Mouse (Mus musculus) liver, embryonic 15.5 days (tissue): Measurements from ENCODE around the gene Olfr826. TPM values are rescaled to one million over a fixed set of nuclear protein-coding genes. Genes with fewer than 3 reads are reported as not detected.
"Not testable (repeated sequence)": the region's sequence is repeated elsewhere in the genome, so short reads cannot be mapped to it uniquely, and the experiment has no call there.

Experiments used
- ATAC-seq: fragments of 200-750 bp; cut with Nextera tagmentation; 2 replicates; pipeline ENCODE4 v1.8.0; 2017; ENCODE audit warnings: moderate number of reproducible peaks, mild to moderate bottlenecking, moderate library complexity; ENCODE audit not compliant: insufficient read depth
- H3K27ac ChIP-seq: fragments of 300-500 bp; sonication (generic); replicated peaks from 2 replicates; pipeline ENCODE4 v1.5.1; 2015; ENCODE audit warnings: mild to moderate bottlenecking, inconsistent platforms
- H3K27me3 ChIP-seq: fragments of 300-500 bp; sonication (generic); 2 replicates; pipeline ENCODE4 v1.6.1; 2015; ENCODE audit warnings: mild to moderate bottlenecking, inconsistent platforms
- H3K36me3 ChIP-seq: fragments of 300-500 bp; sonication (generic); replicated peaks from 2 replicates; pipeline ENCODE4 v1.6.1; 2015; ENCODE audit warnings: moderate library complexity, mild to moderate bottlenecking, inconsistent platforms
- H3K4me1 ChIP-seq: fragments of 300-500 bp; sonication (generic); replicated peaks from 2 replicates; pipeline ENCODE4 v1.6.1; 2015; ENCODE audit warnings: inconsistent platforms
- H3K4me2 ChIP-seq: fragments of 300-500 bp; sonication (generic); 2 replicates; pipeline ENCODE4 v1.6.1; 2015; ENCODE audit warnings: moderate library complexity, mild to moderate bottlenecking, inconsistent platforms
- H3K4me3 ChIP-seq: fragments of 300-500 bp; sonication (generic); replicated peaks from 2 replicates; pipeline ENCODE4 v1.5.1; 2015; ENCODE audit warnings: mild to moderate bottlenecking, inconsistent platforms
- H3K9ac ChIP-seq: fragments of 300-500 bp; sonication (generic); 2 replicates; pipeline ENCODE4 v1.6.1; 2015; ENCODE audit warnings: moderate library complexity, mild to moderate bottlenecking, inconsistent platforms
- H3K9me3 ChIP-seq: fragments of 300-500 bp; sonication (generic); replicated peaks from 2 replicates; pipeline ENCODE4 v1.6.1; 2016; ENCODE audit warnings: inconsistent platforms
- WGBS: fragments of 180-500 bp; shearing (Covaris S2); methylation state at CpG from one replicate; pipeline ENCODE4 v1.1.7; 2015; ENCODE audit warnings: mixed read lengths; ENCODE audit not compliant: insufficient replicate concordance; 5-methylcytosine and 5-hydroxymethylcytosine counted together
- polyA plus RNA-seq: library from polyadenylated mRNA; unstranded; fragments of >200 nt; fragmentation: Nextera tagmentation; extraction: Ambion mirVana; gene quantifications from 2 replicates; pipeline ENCODE4 v1.2.1, GENCODE M21; 2015

Olfr826 gene
- polyA plus RNA-seq, result not detected in 2 replicates

DNA sequence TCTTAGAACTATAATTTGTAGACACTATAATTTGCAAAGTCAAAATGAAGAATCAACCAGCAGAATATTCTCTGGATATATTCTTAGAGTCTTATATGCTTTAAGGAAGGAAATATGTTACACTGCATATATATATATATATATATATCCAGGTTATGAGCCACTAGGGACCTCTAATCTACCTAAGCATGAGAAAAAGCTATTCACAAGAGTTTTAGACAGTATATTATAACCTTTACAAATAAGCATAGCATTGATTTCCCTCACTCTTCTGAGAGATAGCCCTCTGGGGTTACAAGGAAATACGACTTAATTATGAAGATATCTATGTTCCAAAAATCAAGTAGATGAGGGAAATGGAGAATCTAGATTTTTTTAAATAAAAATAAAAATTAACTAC lies at the start of gene Olfr826:
TSS of gene Olfr826 (minus strand) at position 101 of the 400 bp plus-strand sequence.
- Histone ChIP-seq H3K27ac (no peak within 1 kb of the TSS), H3K9ac (no peak within 1 kb of the TSS), H3K9me3 (no peaks in the 10 kb centered on the region), H3K36me3 (no peaks in the 10 kb centered on the region), H3K4me2 (no peak within 1 kb of the TSS), H3K27me3 (no peaks in the 10 kb centered on the region), H3K4me1 (no peaks in the 10 kb centered on the region), H3K4me3 (no peak within 1 kb of the TSS)
- ATAC-seq, result no peak
- WGBS, result 50% methylated on average over 1 of the region's 1 CpGs

DNA sequence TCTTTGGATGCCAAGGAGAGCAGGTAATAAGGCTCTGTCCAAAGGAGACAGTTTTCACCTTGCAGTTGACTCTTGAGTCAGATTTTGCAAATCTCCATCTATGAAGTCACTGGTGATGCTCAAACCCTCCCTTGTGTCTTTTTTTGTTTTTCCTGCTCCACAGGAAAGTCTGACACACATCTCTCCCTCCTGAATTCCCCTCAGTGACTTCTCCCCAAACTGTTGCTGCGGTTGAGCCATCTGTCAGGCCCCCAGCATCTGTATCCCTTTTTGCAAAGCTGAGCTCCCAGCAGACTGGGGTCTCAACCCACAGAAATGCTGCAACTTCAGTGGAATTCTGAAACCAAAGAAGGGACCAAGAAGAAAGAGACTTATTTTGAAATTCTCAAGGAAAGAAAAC lies 48.1 kb upstream of the Olfr826 start:
- Histone ChIP-seq H3K27ac (no peak overlapping the region), H3K9me3 (no peaks in the 10 kb centered on the region), H3K4me3 (no peak overlapping the region), H3K4me1 (no peaks in the 10 kb centered on the region), H3K27me3 (no peaks in the 10 kb centered on the region), H3K4me2 (no peak overlapping the region), H3K36me3 (no peaks in the 10 kb centered on the region), H3K9ac (no peak overlapping the region)
- 50% methylated on average over 1 of the region's 1 CpGs for WGBS
- ATAC-seq, result no peak

DNA sequence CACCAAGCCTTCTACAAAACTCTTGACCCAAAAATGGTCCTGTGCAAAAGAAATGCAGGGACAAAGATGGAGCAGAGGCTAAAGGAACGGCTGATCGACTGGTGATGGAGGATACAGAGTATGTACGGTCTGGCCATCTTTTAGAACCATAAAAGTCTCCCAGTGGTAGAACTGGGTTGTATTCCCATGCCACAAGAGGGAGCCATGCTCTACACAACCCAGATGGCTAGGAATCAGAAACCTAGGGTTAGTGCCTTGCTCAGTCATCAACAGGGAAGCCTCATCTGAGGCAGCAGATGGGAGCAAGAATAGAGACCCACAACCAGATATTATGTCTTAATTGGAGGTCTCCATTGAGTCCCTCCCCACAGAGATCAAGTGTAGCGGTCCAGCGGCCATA lies 45.6 kb upstream of the Olfr826 start:
- 64% methylated on average over 5 of the region's 5 CpGs for WGBS
- H3K4me3 ChIP-seq, result no peak overlapping the region

DNA sequence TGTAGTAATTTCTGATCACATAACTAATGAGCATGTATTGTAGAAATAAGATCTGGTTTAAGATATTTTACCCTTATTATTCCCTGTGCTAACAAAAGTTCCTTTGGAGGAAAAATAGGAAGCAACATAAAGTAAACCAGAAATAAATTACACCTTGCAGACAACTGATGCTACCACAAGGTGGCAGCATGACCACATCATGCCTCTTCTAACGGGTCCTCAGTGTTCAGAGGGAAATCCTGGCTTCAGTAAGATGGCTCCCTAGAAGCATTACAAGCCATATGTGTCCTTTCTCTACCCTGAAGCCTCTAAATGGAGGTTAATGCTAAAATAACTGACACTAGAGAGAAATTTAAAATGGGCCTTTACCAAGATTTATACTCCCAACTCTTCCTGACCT lies 44.3 kb upstream of the Olfr826 start:
- ATAC-seq, result no peak
- Histone ChIP-seq H3K4me2 (no peak overlapping the region), H3K36me3 (no peaks in the 10 kb centered on the region), H3K4me3 (no peak overlapping the region), H3K9me3 (no peaks in the 10 kb centered on the region), H3K27ac (no peak overlapping the region), H3K9ac (no peak overlapping the region), H3K4me1 (no peaks in the 10 kb centered on the region), H3K27me3 (no peaks in the 10 kb centered on the region)
- WGBS, result 0% methylated on average over 1 of the region's 1 CpGs

More for the DNA sequence above, 45.6 kb upstream of the Olfr826 start:
- no peak overlapping the region for H3K9ac ChIP-seq
- H3K9me3 ChIP-seq, result no peaks in the 10 kb centered on the region
- no peak for ATAC-seq
- no peaks in the 10 kb centered on the region for H3K4me1 ChIP-seq
- H3K36me3 ChIP-seq, result no peaks in the 10 kb centered on the region
- no peak overlapping the region for H3K4me2 ChIP-seq
- no peaks in the 10 kb centered on the region for H3K27me3 ChIP-seq
- no peak overlapping the region for H3K27ac ChIP-seq

DNA sequence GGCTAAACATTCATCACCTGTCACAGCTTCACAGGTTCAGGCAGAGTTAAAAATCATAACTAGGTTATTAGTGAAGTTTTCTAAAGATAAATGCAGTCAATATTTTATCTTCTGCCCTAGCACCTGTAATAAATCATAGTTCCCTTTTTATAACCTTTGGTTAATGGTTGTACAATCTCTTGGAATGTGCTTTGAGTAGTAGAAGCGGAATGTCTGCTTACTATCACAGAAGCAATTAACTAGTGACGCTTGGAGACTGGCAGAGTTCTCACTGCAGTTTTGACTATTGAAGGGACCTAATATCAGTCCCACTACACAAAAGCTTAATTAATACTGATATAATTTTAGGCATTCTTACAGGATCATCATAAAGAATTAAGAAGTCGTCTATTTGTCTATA lies 41.0 kb upstream of the Olfr826 start:
- no peak for ATAC-seq
- no peaks in the 10 kb centered on the region for H3K4me1 ChIP-seq
- no peak overlapping the region for H3K27ac ChIP-seq
- no peaks in the 10 kb centered on the region for H3K9me3 ChIP-seq
- H3K4me3 ChIP-seq, result no peak overlapping the region
- 61% methylated on average over 3 of the region's 3 CpGs for WGBS
- H3K27me3 ChIP-seq, result no peaks in the 10 kb centered on the region
- no peaks in the 10 kb centered on the region for H3K36me3 ChIP-seq
- H3K9ac ChIP-seq, result no peak overlapping the region
- H3K4me2 ChIP-seq, result no peak overlapping the region

DNA sequence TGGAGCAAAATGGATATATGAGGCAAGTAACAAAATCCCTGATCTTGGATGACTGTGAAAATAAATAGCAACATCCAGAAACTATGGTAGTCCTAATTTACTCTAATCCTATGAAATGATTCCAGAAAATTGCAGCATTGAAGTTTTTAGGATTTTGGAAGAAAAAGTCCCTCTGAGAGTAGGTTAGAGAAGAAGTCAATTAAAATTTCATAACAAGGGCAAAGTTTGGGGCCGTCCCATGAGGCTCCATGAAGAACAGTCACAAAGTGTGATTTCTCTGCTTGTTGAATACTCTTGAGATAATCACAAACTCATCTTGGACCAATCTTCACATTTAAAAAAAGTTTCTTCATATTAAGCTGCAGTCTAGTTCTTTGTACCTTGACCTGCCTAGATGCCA lies 30.3 kb upstream of the Olfr826 start, which contains the start of gene Olfr827:
TSS of gene Olfr827 (minus strand) at position 101 of the 400 bp plus-strand sequence.
- H3K4me2 ChIP-seq, result no peak within 1 kb of the TSS
- H3K4me1 ChIP-seq, result no peaks in the 10 kb centered on the region
- 47% methylated on average over 1 of the region's 1 CpGs for WGBS
- H3K27ac ChIP-seq, result no peak within 1 kb of the TSS
- no peak for ATAC-seq
- no peaks in the 10 kb centered on the region for H3K36me3 ChIP-seq
- no peaks in the 10 kb centered on the region for H3K27me3 ChIP-seq
- no peaks in the 10 kb centered on the region for H3K9me3 ChIP-seq
- H3K4me3 ChIP-seq, result no peak within 1 kb of the TSS
- H3K9ac ChIP-seq, result no peak within 1 kb of the TSS

DNA sequence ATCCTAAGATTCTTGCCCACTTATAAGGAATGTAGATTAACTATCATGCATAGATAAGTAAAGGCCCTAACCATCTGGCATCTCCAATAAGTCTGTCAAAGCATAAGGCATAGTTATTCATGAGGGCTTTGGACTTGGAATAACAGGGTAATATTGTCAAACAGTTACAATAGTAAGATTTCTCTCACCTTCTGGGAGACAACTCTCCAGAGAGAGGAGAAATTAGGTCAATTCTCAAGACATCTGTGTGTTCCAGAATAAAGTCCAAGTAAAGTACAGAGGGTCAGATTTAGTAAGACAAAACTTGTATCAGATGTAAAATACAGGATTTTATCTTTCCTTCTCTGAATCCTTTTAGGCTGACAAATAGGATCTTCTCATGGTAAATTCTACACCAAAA lies 17.3 kb downstream of the Olfr826 start, which contains the start of gene Olfr825:
TSS of gene Olfr825 (minus strand) at position 101 of the 400 bp plus-strand sequence.
- Histone ChIP-seq H3K4me3 (no peak within 1 kb of the TSS), H3K27ac (no peak within 1 kb of the TSS), H3K27me3 (no peaks in the 10 kb centered on the region), H3K9me3 (no peaks in the 10 kb centered on the region), H3K4me1 (no peaks in the 10 kb centered on the region), H3K9ac (no peak within 1 kb of the TSS), H3K36me3 (no peaks in the 10 kb centered on the region), H3K4me2 (no peak within 1 kb of the TSS)
- ATAC-seq, result no peak

DNA sequence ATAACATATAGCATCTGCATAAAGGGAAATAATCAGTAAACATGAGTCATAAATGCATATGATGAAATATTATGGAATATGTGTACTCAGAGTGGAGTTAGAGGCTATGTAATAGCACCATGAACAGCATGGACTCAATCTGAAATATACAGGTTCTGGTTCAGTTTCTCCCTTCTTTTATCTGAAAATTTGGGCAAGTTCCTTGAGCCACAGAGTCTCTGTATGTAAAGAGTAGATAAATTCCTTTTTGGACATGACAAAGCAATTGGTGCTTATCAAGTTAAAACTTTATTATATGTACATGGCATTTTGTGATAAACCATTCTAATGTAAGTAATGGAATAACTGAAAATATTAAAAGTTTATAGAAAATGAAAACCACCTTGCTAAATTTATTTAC lies 18.8 kb downstream of the Olfr826 start:
- Histone ChIP-seq H3K36me3 (no peaks in the 10 kb centered on the region), H3K4me3 (no peak overlapping the region)
- ATAC-seq, result no peak

DNA sequence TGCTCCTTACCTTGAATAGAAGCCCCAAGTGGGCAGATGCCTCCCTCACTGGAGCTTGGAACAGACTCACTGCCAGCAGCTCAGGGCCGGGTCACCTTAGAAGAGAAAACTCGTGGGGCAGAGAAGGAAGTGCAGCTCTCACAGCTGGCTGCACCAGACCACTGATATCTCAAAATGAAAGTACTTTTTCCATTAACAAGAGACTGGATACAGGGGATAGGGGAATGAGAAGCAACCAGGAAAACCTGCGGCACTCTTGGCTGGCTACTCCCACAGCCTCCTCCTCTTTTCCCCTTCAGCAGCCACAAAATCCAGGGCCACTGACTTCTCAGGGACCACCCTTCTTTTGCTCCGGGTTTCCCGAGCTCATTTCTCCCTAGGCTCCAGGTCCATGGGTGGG lies 39.9 kb downstream of the Olfr826 start:
- no peak overlapping the region for H3K9ac ChIP-seq
- no peaks in the 10 kb centered on the region for H3K36me3 ChIP-seq
- no peak overlapping the region for H3K27ac ChIP-seq
- H3K27me3 ChIP-seq, result no peaks in the 10 kb centered on the region
- ATAC-seq, result no peak
- 59% methylated on average over 5 of the region's 5 CpGs for WGBS
- no peak overlapping the region for H3K4me2 ChIP-seq
- no peak overlapping the region for H3K4me3 ChIP-seq
- no peaks in the 10 kb centered on the region for H3K9me3 ChIP-seq
- H3K4me1 ChIP-seq, result no peaks in the 10 kb centered on the region

More for the DNA sequence above, 18.8 kb downstream of the Olfr826 start:
- Histone ChIP-seq H3K4me2 (no peak overlapping the region), H3K9me3 (no peaks in the 10 kb centered on the region), H3K27ac (no peak overlapping the region), H3K27me3 (no peaks in the 10 kb centered on the region), H3K4me1 (no peaks in the 10 kb centered on the region), H3K9ac (no peak overlapping the region)

DNA sequence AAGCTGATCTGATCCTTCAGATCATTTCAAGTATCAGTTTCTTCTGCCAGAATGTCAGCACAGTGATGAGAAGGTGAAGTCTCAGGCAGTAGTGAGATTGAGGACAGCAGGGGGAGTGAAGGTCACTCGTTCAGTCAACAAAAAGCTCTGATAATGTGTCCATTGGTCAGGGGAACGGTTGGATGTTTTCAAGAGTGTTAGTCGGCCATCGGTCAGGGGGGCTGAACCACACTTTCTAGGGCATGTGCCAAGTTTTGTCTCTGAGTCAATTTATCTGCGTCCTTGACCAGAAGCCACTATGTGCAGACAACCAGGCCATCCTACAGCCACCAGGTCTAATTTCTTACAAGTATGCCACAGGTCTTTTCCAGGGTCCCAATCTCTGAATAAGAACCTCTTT lies 41.5 kb downstream of the Olfr826 start:
- 61% methylated on average over 5 of the region's 5 CpGs for WGBS
- not testable (repeated sequence) for ATAC-seq

DNA sequence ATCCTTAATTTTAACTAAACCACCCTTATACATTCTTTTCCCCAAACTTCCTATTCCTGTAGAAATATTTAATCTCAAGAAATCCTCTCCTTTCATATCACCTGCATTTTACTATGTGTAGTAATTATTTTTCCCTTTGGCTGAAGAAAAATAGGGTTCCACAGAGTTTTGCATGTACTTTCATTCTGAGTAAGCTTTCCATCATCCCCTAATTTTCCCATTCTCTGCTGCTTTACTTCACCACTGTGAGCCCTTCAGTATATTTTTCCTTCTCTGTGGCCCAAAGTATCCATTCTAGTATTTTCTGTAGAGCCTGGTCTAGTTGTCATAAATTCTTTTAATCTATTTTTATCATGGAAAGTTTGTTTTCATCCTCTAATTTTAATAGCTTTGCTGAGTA lies 49.2 kb downstream of the Olfr826 start:
- Histone ChIP-seq H3K9ac (no peak overlapping the region), H3K9me3 (no peaks in the 10 kb centered on the region), H3K4me1 (no peaks in the 10 kb centered on the region), H3K4me2 (no peak overlapping the region), H3K27me3 (no peaks in the 10 kb centered on the region), H3K36me3 (no peaks in the 10 kb centered on the region), H3K27ac (no peak overlapping the region), H3K4me3 (no peak overlapping the region)
- ATAC-seq, result no peak

More for the DNA sequence above, 41.5 kb downstream of the Olfr826 start:
- H3K27me3 ChIP-seq, H3K4me2 ChIP-seq, H3K9ac ChIP-seq, H3K4me3 ChIP-seq, H3K27ac ChIP-seq, H3K36me3 ChIP-seq, H3K9me3 ChIP-seq, H3K4me1 ChIP-seq: not testable (repeated sequence)

DNA sequence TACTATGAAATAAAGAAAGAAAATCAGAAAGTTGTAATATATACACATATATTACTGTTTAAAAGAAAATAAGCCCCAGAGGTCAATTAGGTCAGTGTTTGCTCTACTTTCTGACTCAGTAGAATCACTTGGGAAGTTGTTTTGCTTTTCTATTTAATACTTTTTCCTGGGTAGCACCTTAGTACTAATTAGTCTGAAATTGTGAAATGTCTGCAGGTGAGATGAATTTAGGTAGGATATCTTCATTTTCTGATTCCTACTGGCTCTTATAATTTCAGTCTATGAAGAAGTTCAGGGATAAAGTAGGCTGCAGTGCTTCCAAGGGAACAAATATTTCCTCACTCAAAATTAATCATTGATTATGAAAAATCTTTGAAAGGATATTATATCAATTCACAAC lies 54.1 kb downstream of the Olfr826 start, which contains the start of gene Olfr824:
TSS of gene Olfr824 (minus strand) at position 101 of the 400 bp plus-strand sequence.
- H3K4me3 ChIP-seq, H3K9ac ChIP-seq, H3K9me3 ChIP-seq, H3K36me3 ChIP-seq, H3K4me2 ChIP-seq, ATAC-seq, H3K27ac ChIP-seq, H3K4me1 ChIP-seq, H3K27me3 ChIP-seq: not testable (repeated sequence)
